Mouse (Mus musculus): ENCODE results near the gene Iqcj.
"Not testable (repeated sequence)": the region's sequence is repeated elsewhere in the genome, so short reads cannot be mapped to it uniquely, and the experiment has no call there.

Iqcj gene

DNA sequence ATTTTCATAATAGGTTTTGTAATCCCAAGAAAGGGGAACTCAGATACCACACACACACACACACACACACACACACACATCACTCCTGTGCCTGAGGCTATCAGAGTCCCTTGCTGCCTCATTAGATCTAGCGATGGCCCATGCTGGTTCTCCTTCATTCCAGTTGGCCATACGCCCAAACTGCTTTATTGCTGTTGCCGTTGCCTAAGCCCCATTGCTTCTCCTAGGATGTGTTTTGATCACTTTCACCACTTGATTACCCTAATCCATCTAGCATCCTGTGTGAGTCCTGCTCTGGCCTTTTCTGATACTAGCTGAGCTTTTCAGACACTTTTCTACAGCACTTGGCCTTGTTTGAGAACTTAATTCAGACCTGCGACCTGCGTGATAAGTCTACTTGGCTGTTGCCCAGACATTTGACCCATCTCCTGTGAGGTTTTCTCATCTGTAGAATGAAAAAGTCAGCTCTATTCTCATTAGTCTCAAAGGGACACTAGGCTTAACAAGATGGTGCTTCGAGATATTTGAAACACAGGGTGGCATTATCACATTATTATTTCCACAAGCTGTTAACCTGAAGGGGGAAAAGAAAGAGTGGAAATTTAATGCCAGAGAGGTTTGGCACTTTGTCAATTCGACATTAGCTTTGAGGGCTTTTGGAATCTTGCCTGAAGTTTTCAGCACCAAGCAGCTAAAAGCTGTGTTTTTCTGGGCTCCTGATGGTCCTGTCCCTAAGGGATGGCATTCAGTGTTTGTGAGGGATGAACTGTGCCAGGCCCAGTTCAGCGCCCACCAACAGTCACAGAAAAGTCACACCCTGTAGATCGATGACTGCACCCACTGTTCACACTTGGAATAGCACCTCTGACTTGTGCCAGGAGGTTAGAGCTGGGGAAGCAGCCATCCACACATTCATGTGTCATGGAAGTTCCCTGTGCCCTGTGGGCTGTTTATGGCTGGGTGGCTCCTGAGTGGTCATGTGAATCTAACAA is 179.7 kb downstream of the Iqcj start:
- DNase-seq (ENCODE audit: low spot score in 2 of 2): no peak

DNA sequence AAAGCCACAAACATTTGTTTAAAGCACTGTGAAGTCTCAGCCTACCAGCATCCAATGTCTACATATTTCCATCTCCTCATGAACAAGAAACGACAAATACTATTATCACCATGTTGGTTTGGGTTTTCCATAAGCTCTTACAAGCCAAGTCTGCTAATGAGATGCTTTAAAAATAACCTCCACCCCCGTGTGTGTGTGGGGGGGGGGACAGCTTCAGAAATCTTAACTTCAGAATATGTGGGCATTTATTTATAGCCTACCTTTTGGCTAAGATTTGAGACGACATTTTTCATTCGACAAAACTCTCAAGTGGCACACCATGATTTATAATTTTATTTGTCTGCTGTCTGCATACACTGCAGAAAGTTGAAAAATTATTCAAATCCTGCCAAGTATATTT is 185.4 kb downstream of the Iqcj start:
- DNase-seq (ENCODE audit: low spot score in 2 of 2): no peak

DNA sequence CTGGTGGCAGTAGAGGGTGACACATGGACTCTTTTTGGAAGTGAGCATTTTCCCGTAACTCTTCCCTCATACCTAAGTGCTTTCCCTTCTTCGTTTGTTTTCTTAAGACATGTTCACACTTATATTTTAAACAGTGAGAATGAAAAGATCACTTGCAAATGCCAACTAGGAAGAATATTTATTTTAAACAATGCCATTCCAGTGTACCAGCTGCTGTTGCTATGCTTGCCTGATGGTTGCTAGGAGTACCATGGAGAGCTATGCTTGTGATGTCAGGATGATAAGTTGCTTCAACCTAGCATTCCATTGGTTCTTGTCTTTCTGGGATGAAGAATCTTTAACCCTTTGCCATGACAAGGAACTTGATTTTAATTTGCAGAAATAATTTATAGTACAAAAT is 193.0 kb downstream of the Iqcj start:
- no peak for DNase-seq (ENCODE audit: low spot score in 2 of 2)

DNA sequence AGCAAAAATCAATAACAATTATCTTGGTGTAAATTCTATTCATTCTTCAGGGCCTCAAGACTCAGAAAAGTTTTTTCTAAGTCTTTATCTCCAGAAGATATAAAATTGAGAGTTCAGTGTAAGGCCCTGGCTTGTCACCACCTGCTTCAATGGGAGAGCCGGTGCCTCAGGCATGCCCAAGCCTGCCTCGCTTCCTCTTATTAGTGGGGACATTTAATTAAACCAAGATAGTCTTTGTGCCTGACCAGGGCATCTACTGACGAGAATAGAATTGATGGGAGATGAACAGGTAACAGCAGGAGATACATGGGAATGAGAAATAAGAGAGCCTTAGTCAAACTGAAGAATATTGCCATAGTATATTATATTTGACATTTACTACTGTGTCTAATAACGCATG is 200.1 kb downstream of the Iqcj start:
- no peak for DNase-seq (ENCODE audit: low spot score in 2 of 2)

DNA sequence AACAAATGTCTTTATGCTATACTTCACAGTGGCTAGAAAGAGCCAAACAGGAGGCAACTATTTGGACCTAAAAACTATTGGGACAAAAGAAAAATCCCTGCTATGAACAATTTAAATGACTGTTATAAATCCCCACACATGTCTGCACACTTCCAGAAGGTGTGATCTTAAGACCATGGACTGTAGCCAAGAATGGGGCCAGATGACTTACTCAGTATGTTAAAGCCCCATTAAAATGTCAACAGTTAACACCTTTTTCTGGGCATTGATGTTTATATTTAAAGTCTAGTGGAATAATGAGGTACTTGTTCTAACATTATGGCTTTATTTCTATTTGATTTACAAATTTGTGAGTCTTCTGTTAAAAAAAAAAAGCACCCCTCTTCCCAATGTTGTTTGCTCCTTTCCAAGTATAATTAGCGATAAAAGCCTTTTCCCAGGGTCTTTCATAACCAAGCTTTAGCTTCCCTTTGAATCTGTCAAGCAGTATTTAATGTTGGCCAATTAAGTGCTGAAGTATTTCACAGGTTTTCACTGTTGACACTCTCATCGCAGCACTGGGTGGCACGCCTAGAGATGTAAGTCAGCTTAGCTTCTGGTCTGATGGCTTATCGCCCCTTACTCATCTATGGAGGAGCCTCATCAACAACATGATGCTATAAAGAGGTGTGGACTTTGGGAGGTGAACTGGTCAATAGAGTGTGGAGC is 204.9 kb downstream of the Iqcj start:
- DNase-seq (ENCODE audit: low spot score in 2 of 2): no peak

DNA sequence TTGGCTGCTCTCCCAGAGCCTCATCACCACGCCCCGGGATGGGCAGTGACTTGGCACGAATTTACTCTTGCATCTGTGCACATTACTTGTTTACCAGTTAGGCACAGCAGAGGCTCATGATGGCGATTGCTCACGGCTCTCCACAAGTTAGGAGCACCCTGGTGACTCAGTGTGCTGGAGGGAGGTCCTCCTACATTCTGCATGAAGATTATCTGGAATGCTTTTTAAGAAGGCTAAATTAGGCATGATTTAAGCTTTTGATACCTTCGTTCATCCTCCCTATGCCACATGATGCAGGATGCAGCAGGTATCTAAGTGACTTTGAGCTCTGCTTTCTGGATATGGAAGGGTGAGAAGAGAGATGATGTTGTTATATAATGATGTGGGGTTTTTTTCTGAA is 207.5 kb downstream of the Iqcj start:
- not testable (repeated sequence) for DNase-seq (ENCODE audit: low spot score in 2 of 2)

DNA sequence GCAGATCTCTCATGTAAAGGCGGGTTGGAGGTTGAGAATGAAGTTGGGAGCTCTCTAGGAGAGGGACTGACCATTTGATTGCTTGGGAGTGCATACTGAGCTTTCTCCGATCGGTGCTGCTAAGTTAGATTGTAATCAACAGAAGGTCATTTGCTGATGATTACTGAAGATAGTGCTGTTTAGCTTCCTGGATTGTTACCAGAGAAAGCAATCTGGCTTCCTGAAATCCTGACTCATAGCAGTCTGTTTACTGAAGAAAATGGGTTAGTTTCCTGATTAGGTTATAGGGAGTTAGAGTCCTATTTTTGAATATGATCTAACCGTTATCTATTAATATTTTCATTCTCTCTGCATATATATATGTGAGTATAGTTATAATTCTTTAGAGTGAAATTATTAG is 209.3 kb downstream of the Iqcj start:
- DNase-seq (ENCODE audit: low spot score in 2 of 2): no peak

DNA sequence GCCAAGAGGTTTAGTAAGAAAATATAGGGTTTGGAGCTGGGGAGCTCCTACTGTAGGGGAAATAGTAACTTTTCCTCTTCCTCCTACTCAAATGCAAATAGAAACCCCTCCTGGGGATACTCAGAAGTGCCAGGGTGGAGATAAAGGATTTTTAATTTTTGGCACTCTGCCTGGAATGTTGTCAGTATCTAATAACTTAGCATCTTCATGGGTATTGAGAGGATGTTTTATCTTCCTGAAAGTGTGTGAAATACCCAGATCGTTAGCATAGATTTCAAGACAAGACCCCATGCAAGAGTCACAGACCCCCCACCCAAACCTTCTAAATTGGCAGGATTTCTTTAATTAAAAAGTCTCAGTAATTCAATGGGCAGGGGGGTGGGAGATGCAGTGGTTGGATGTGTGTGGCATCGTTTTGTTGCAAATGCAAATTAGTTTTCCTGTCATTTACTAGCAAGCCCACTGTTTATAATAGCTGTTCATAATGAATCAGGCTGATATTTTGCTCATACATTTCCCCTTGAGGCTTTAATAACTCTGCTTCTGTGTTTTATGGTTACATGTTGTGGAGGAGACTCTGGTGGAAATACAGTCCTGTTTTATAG is 213.2 kb downstream of the Iqcj start:
- no peak for DNase-seq (ENCODE audit: low spot score in 2 of 2)

Data from heart, adult 9 months (tissue).